Mouse (Mus musculus) intestine, embryonic 16.5 days (tissue): Measurements from ENCODE around the gene Dio1. TPM values are rescaled to one million over a fixed set of nuclear protein-coding genes. Genes with fewer than 3 reads are reported as not detected.

ENCODE experiments used
- ATAC-seq: fragments of 200-750 bp; cut with Nextera tagmentation; 2 replicates; pipeline ENCODE4 v1.8.0; 2017; ENCODE audit warnings: moderate TSS enrichment, moderate library complexity
- H3K27ac ChIP-seq: fragments of 300-500 bp; sonication (generic); 2 replicates; pipeline ENCODE4 v1.5.1; 2014; ENCODE audit warnings: mild to moderate bottlenecking, low read length
- H3K27me3 ChIP-seq: fragments of 300-500 bp; sonication (generic); replicated peaks from 2 replicates; pipeline ENCODE4 v1.6.1; 2014; ENCODE audit warnings: low read length, control low read depth, mixed read lengths; ENCODE audit not compliant: control insufficient read depth, insufficient read depth
- H3K36me3 ChIP-seq: fragments of 300-500 bp; sonication (generic); 2 replicates; pipeline ENCODE4 v1.6.1; 2014; ENCODE audit warnings: low read length, control low read depth; ENCODE audit not compliant: control insufficient read depth, insufficient read depth
- H3K4me1 ChIP-seq: fragments of 300-500 bp; sonication (generic); 2 replicates; pipeline ENCODE4 v1.6.1; 2014; ENCODE audit warnings: low read length, control low read depth, mixed read lengths; ENCODE audit not compliant: control insufficient read depth, insufficient read depth
- H3K4me2 ChIP-seq: fragments of 300-500 bp; sonication (generic); 2 replicates; pipeline ENCODE4 v1.6.1; 2014; ENCODE audit warnings: low read depth, low read length, control low read depth
- H3K4me3 ChIP-seq: fragments of 300-500 bp; sonication (generic); 2 replicates; pipeline ENCODE4 v1.5.1; 2014; ENCODE audit warnings: mild to moderate bottlenecking, low read length
- H3K9ac ChIP-seq: fragments of 300-500 bp; sonication (generic); 2 replicates; pipeline ENCODE4 v1.6.1; 2014; ENCODE audit warnings: low read depth, low read length
- H3K9me3 ChIP-seq: fragments of 300-500 bp; sonication (generic); 2 replicates; pipeline ENCODE4 v1.6.1; 2016; ENCODE audit warnings: low read length, control low read depth; ENCODE audit not compliant: control insufficient read depth
- WGBS: fragments of 180-500 bp; shearing (Covaris S2); extraction: QIAGEN DNeasy Blood & Tissue Kit; methylation state at CpG from one replicate; pipeline ENCODE4 v1.1.7; 2014; 5-methylcytosine and 5-hydroxymethylcytosine counted together
- polyA plus RNA-seq: library from polyadenylated mRNA; unstranded; fragments of >200 nt; fragmentation: Nextera tagmentation; extraction: Ambion mirVana; gene quantifications from 2 replicates; pipeline ENCODE4 v1.2.1, GENCODE M21; 2015

The Dio1 gene
- polyA plus RNA-seq, 1 experiment from 2014 or later, result 3.3 TPM

- Histone ChIP-seq H3K4me1 (peaks cover 8% of the 10 kb centered on the region), H3K36me3 (no peaks in the 10 kb centered on the region), H3K9me3 (no peaks in the 10 kb centered on the region), H3K27me3 (no peaks in the 10 kb centered on the region), H3K9ac (no peak overlapping the region), H3K27ac (no peak overlapping the region), H3K4me3 (no peak overlapping the region), H3K4me2 (no peak overlapping the region)
- 80% methylated on average over 2 of the region's 2 CpGs for WGBS
- ATAC-seq, result no peak
Observed at GRCm38 (mm10) chr4:107287517-107287916, 19.5 kb downstream of the Dio1 start.

GRCm38 (mm10) chr4:107286386-107286785 lies 20.6 kb downstream of the Dio1 start:
- no peaks in the 10 kb centered on the region for H3K36me3 ChIP-seq
- no peaks in the 10 kb centered on the region for H3K27me3 ChIP-seq
- no peaks in the 10 kb centered on the region for H3K9me3 ChIP-seq
- no peak for ATAC-seq
- no peak overlapping the region for H3K4me2 ChIP-seq
- no peaks in the 10 kb centered on the region for H3K4me1 ChIP-seq
- no peak overlapping the region for H3K27ac ChIP-seq
- no peak overlapping the region for H3K9ac ChIP-seq
- no peak overlapping the region for H3K4me3 ChIP-seq
- 91% methylated on average over 8 of the region's 8 CpGs for WGBS

DNA sequence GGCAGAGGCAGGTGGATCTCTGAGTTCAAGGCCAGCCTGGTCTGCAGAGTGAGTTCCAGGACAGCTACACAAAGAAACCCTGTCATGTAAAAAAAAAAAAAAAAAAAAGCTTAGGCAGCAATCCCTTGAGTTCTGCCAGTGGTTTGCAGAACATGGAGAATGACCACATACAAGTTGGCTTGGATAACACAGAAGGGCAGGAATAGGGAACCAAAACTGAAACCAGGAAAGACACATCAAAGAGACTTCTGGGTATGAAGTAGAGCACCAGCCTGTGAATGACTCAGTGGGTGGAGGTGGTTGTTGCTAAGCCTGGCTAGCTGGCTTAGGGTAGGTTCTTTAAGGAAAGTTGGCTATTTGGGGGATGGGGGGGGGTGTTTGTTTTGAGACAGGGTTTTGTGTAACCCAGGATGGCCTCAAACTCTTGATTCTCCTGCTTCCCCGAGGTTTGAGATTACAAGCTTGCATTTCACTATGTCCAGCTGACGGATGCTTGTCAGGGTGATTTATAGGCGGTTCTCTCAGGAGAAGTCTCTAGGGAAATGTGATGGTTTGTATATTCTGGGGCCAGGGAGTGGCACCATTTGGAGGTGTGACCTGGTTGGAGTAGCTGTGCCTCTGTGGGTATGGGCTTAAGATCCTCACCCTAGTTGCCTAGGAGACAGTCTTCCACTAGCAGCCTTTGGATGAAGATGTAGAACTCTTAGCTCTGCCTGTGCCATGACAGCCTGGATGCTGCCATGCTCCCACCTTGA lies 21.3 kb downstream of the Dio1 start:
- Histone ChIP-seq H3K27me3 (no peaks in the 10 kb centered on the region), H3K27ac (no peak overlapping the region), H3K9me3 (no peaks in the 10 kb centered on the region), H3K9ac (no peak overlapping the region), H3K4me1 (no peaks in the 10 kb centered on the region), H3K36me3 (no peaks in the 10 kb centered on the region), H3K4me2 (no peak overlapping the region), H3K4me3 (no peak overlapping the region)
- WGBS, result 60% methylated on average over 3 of the region's 3 CpGs
- ATAC-seq, result no peak

- no peaks in the 10 kb centered on the region for H3K9me3 ChIP-seq
- no peaks in the 10 kb centered on the region for H3K27me3 ChIP-seq
- H3K4me1 ChIP-seq, result no peaks in the 10 kb centered on the region
- 0 out of 2 replicates have a peak, but pooled peaks cover 3% of the 10 kb centered on the region for H3K36me3 ChIP-seq
- ATAC-seq, result no peak
- H3K4me3 ChIP-seq, result no peak overlapping the region
- WGBS, result 80% methylated on average over 7 of the region's 7 CpGs
- H3K4me2 ChIP-seq, result no peak overlapping the region
- H3K27ac ChIP-seq, result no peak overlapping the region
- H3K9ac ChIP-seq, result no peak overlapping the region
Observed at GRCm38 (mm10) chr4:107280843-107281475, 26.0 kb downstream of the Dio1 start.

- Histone ChIP-seq H3K4me3 (no peak overlapping the region), H3K36me3 (0 out of 2 replicates have a peak, but pooled peaks cover 3% of the 10 kb centered on the region), H3K4me1 (no peaks in the 10 kb centered on the region), H3K27me3 (no peaks in the 10 kb centered on the region), H3K9ac (no peak overlapping the region), H3K9me3 (no peaks in the 10 kb centered on the region), H3K27ac (no peak overlapping the region), H3K4me2 (no peak overlapping the region)
- 36% methylated on average over 8 of the region's 8 CpGs for WGBS
- ATAC-seq, result no peak
Observed at GRCm38 (mm10) chr4:107278188-107278707, 28.7 kb downstream of the Dio1 start.

- Histone ChIP-seq H3K4me1 (no peaks in the 10 kb centered on the region), H3K4me3 (no peak overlapping the region), H3K4me2 (no peak overlapping the region), H3K27ac (no peak overlapping the region), H3K36me3 (no peaks in the 10 kb centered on the region), H3K9ac (no peak overlapping the region), H3K9me3 (no peaks in the 10 kb centered on the region), H3K27me3 (no peaks in the 10 kb centered on the region)
- 70% methylated on average over 5 of the region's 5 CpGs for WGBS
- no peak for ATAC-seq
Observed at GRCm38 (mm10) chr4:107274511-107274910, 32.5 kb downstream of the Dio1 start.

- WGBS, result 87% methylated on average over 4 of the region's 4 CpGs
- no peak for ATAC-seq
- H3K4me2 ChIP-seq, result no peak overlapping the region
Observed at GRCm38 (mm10) chr4:107273683-107274082, 33.3 kb downstream of the Dio1 start.

GRCm38 (mm10) chr4:107260001-107260400 lies 47.0 kb downstream of the Dio1 start:
- H3K9me3 ChIP-seq, result no peaks in the 10 kb centered on the region
- no peaks in the 10 kb centered on the region for H3K27me3 ChIP-seq
- H3K4me1 ChIP-seq, result no peaks in the 10 kb centered on the region; the same call in 1 of the 2 replicates
- H3K9ac ChIP-seq, result no peak overlapping the region
- peaks cover 5% of the 10 kb centered on the region for H3K36me3 ChIP-seq
- ATAC-seq, result peak; percentile 69
- 40% methylated on average over 4 of the region's 4 CpGs for WGBS
- H3K4me3 ChIP-seq, result no peak overlapping the region
- no peak overlapping the region for H3K4me2 ChIP-seq
- H3K27ac ChIP-seq, result no peak overlapping the region

More at GRCm38 (mm10) chr4:107273683-107274082, 33.3 kb downstream of the Dio1 start:
- Histone ChIP-seq H3K9me3 (no peaks in the 10 kb centered on the region), H3K27ac (no peak overlapping the region), H3K27me3 (no peaks in the 10 kb centered on the region), H3K4me3 (no peak overlapping the region), H3K4me1 (no peaks in the 10 kb centered on the region), H3K9ac (no peak overlapping the region), H3K36me3 (no peaks in the 10 kb centered on the region)

GRCm38 (mm10) chr4:107254414-107254813 lies 52.6 kb downstream of the Dio1 start:
- ATAC-seq, result no peak
- peaks cover 17% of the 10 kb centered on the region for H3K4me1 ChIP-seq
- no peaks in the 10 kb centered on the region for H3K9me3 ChIP-seq
- H3K4me3 ChIP-seq, result peak overlapping the region; percentile 79
- WGBS, result 35% methylated on average over 3 of the region's 3 CpGs
- peak overlapping the region; percentile 67 for H3K4me2 ChIP-seq
- H3K27ac ChIP-seq, result no peak overlapping the region
- H3K9ac ChIP-seq, result peak overlapping the region; percentile 90
- H3K27me3 ChIP-seq, result no peaks in the 10 kb centered on the region
- H3K36me3 ChIP-seq, result no peaks in the 10 kb centered on the region
